In the genomic region with DNA sequence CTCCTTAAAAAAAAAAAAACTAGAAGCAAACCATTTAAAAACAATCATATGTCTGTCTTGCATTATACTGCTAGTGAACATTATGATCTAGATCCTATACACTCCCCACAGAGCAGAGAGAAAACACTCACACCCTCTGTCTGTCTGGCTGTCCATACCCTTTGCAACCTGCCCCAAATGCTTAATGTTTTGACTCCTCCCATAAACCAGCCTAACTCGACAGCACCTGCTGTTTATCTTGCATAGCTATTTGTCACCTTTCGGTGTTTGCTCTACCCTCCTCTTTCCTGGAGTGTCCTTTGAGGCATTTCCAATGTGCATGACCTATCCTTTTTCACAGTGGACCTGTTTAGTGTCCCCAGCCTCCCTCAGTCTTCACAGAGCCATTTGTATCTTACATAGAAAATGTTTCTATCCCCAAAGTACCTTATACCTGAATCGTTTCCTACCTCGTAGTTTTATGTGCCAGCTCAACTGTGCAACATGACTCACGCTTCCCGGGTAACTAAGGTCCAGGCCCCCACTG, we compare ENCODE assay signal across 8 mouse cellular contexts. TPM values are rescaled to one million over a fixed set of nuclear protein-coding genes. Genes with fewer than 3 reads are reported as not detected.
A peak's percentile ranks its signal among the peaks of the same experiment; 100 is the strongest.
DNase-seq lines count a peak whose midpoint lies in the region; ATAC-seq and TF ChIP-seq lines count a peak whose summit lies in the region.

No protein-coding gene starts in this region.

- no peaks in the 10 kb centered on the region for H3K79me2 ChIP-seq in MEL (ENCODE audit: control insufficient read depth, insufficient read depth, low read length, poor library complexity)

- peak overlapping the region; percentile 85 for H3K4me3 ChIP-seq in heart, embryonic 10.5 days
- H3K4me3 ChIP-seq in MEL (ENCODE audit: control insufficient read depth in 1 of 2, insufficient read depth in 1 of 2, low read depth in 2 of 2, low read length in 2 of 2), result peak overlapping the region; percentile 63 to 76
- peak overlapping the region; percentile 72 for H3K4me3 ChIP-seq in forebrain, embryonic 16.5 days (replicated peaks; ENCODE audit: low read length)
- peak overlapping the region; percentile 80 for H3K4me3 ChIP-seq in liver, embryonic 16.5 days (ENCODE audit: low read depth, low read length)

- intact Hi-C loops in left cerebral cortex, postnatal 14 days (cut with DNase I), result no loop called here
- intact Hi-C loops in left cerebral cortex, postnatal 10 days (cut with DNase I), result no loop called here

- 7% methylated on average over 6 of the region's 6 CpGs for WGBS in heart, embryonic 10.5 days
- 11% methylated on average over 6 of the region's 6 CpGs for WGBS in forebrain, embryonic 16.5 days
- WGBS in liver, embryonic 16.5 days (ENCODE audit: insufficient replicate concordance), result 7% methylated on average over 6 of the region's 6 CpGs

- no peak for TF ChIP-seq RAD21 in MEL (IDR thresholded peaks at IDR 0.05; ENCODE audit: low read depth, low read length)

- TF ChIP-seq EP300 in MEL (IDR thresholded peaks at IDR 0.05; ENCODE audit: low read depth in 1 of 2, low read length in 2 of 2), result no peak

- no peak for TF ChIP-seq CTCF in MEL (IDR thresholded peaks at IDR 0.05 in 2 of 3, conservative IDR thresholded peaks at IDR 0.05 in 1 of 3; ENCODE audit: control insufficient read depth in 1 of 3, insufficient read depth in 1 of 3, low read depth in 2 of 3, low read length in 3 of 3, poor library complexity in 1 of 3, severe bottlenecking in 1 of 3)

- H3K27me3 ChIP-seq in heart, embryonic 10.5 days (ENCODE audit: insufficient read depth, poor library complexity, severe bottlenecking), result no peaks in the 10 kb centered on the region
- H3K27me3 ChIP-seq in MEL (ENCODE audit: control insufficient read depth in 1 of 2, insufficient read depth in 2 of 2, low read length in 2 of 2), result no peaks in the 10 kb centered on the region
- H3K27me3 ChIP-seq in forebrain, embryonic 16.5 days (replicated peaks; ENCODE audit: control insufficient read depth, insufficient read depth, low read length), result no peaks in the 10 kb centered on the region
- H3K27me3 ChIP-seq in liver, embryonic 16.5 days (ENCODE audit: control insufficient read depth, insufficient read depth, low read depth, low read length), result no peaks in the 10 kb centered on the region

- peak overlapping the region; percentile 93 for H3K27ac ChIP-seq in heart, embryonic 10.5 days
- peak overlapping the region; percentile 95 for H3K27ac ChIP-seq in MEL (ENCODE audit: control insufficient read depth, low read depth, low read length)
- no peak overlapping the region for H3K27ac ChIP-seq in forebrain, embryonic 16.5 days (ENCODE audit: low read length)
- H3K27ac ChIP-seq in liver, embryonic 16.5 days (ENCODE audit: low read length), result peak overlapping the region; percentile 54; the same call in 1 of the 2 replicates

- DNase-seq in heart, embryonic 10.5 days (ENCODE audit: low spot score), result no peak
- no peak for DNase-seq in heart, adult 11 months
- DNase-seq in MEL (ENCODE audit: low read depth, low spot score), result peak; percentile 53
- DNase-seq in right cerebral cortex, postnatal 4 days, result no peak
- DNase-seq in left cerebral cortex, postnatal 14 days (ENCODE audit: low spot score in 2 of 2), result no peak
- DNase-seq in left cerebral cortex, postnatal 10 days (ENCODE audit: extremely low spot score in 1 of 2, low spot score in 2 of 2), result no peak

- H3K4me2 ChIP-seq in forebrain, embryonic 16.5 days (ENCODE audit: low read length), result peak overlapping the region; percentile 84
- H3K4me2 ChIP-seq in liver, embryonic 16.5 days (ENCODE audit: low read depth, low read length), result peak overlapping the region; percentile 94

- no peak for TF ChIP-seq POLR2A in MEL (IDR thresholded peaks at IDR 0.05; ENCODE audit: control insufficient read depth in 1 of 2, insufficient read depth in 1 of 2, low read depth in 1 of 2, low read length in 2 of 2, poor library complexity in 1 of 2)

- peak overlapping the region; percentile 59 for H3K9ac ChIP-seq in MEL (ENCODE audit: control insufficient read depth, low read depth, low read length, poor library complexity, severe bottlenecking)
- peak overlapping the region; percentile 85 for H3K9ac ChIP-seq in forebrain, embryonic 16.5 days (replicated peaks; ENCODE audit: low read depth, low read length)
- H3K9ac ChIP-seq in liver, embryonic 16.5 days (ENCODE audit: low read depth, low read length), result peak overlapping the region; percentile 88

- peaks cover 17% of the 10 kb centered on the region for H3K36me3 ChIP-seq in heart, embryonic 10.5 days
- H3K36me3 ChIP-seq in MEL (ENCODE audit: control insufficient read depth in 1 of 2, insufficient read depth in 2 of 2, low read length in 2 of 2), result peaks cover 0 to 7% of the 10 kb centered on the region in 2 experiments; a peak in 2 of 4 replicates
- H3K36me3 ChIP-seq in forebrain, embryonic 16.5 days (ENCODE audit: control insufficient read depth, insufficient read depth), result peaks cover 5% of the 10 kb centered on the region; the same call in 1 of the 2 replicates
- H3K36me3 ChIP-seq in liver, embryonic 16.5 days (ENCODE audit: control insufficient read depth, insufficient read depth), result no peaks in the 10 kb centered on the region

- H3K9me3 ChIP-seq in heart, embryonic 10.5 days, result no peaks in the 10 kb centered on the region
- no peaks in the 10 kb centered on the region for H3K9me3 ChIP-seq in MEL (replicated peaks; ENCODE audit: insufficient read depth, low read length)
- H3K9me3 ChIP-seq in forebrain, embryonic 16.5 days (ENCODE audit: control insufficient read depth, low read length), result no peaks in the 10 kb centered on the region
- H3K9me3 ChIP-seq in liver, embryonic 16.5 days (replicated peaks; ENCODE audit: control insufficient read depth, low read length), result no peaks in the 10 kb centered on the region

- no peak; the same call in 1 of the 2 replicates for ATAC-seq in forebrain, embryonic 16.5 days
- ATAC-seq in liver, embryonic 16.5 days (ENCODE audit: low read depth), result peak; percentile 52

- H3K4me1 ChIP-seq in heart, embryonic 10.5 days, result peaks cover 14% of the 10 kb centered on the region
- peaks cover 5 to 9% of the 10 kb centered on the region in 2 experiments; a peak in 3 of 4 replicates for H3K4me1 ChIP-seq in MEL (ENCODE audit: control insufficient read depth in 1 of 2, insufficient read depth in 2 of 2, low read length in 2 of 2)
- H3K4me1 ChIP-seq in forebrain, embryonic 16.5 days (replicated peaks; ENCODE audit: control insufficient read depth, insufficient read depth, low read length), result peaks cover 8% of the 10 kb centered on the region
- peaks cover 11% of the 10 kb centered on the region for H3K4me1 ChIP-seq in liver, embryonic 16.5 days (ENCODE audit: control insufficient read depth, low read depth, low read length)

TF ChIP-seq in MEL, 35 proteins besides CTCF, POLR2A, EP300 and RAD21:
- TF ChIP-seq ZNF384 (IDR thresholded peaks at IDR 0.05; ENCODE audit: low read depth, low read length) (peak; percentile 45; the same call in 1 of the 2 replicates), CHD1 (IDR thresholded peaks at IDR 0.05; ENCODE audit: low read depth, low read length) (no peak)

RNA-seq across cellular contexts. Expression of gene Gstm5, which starts 0.4 kb away (rescaled TPM):
- polyA plus RNA-seq in heart, embryonic 10.5 days (2016; fragmentation: Nextera tagmentation; extraction: Ambion mirVana), result 121 and 146 TPM in 2 replicates
- total RNA-seq in MEL (2012; rRNA removed), result 115 and 134 TPM in 2 replicates
- polyA plus RNA-seq in MEL (2012; ENCODE audit: insufficient read depth in 1 of 2, insufficient read length in 2 of 2, low read depth in 1 of 2, low replicate concordance in 2 of 2, missing spikeins in 1 of 2), result 100 to 1,000 TPM in 1 of 2 experiments, not detected in 1; 164 TPM
- 173 and 174 TPM in 2 replicates for polyA plus RNA-seq in forebrain, embryonic 16.5 days (2015; fragmentation: Nextera tagmentation; extraction: Ambion mirVana)
- 170 and 181 TPM in 2 replicates for polyA plus RNA-seq in liver, embryonic 16.5 days (2015; fragmentation: Nextera tagmentation; extraction: Ambion mirVana)
- total RNA-seq in left cerebral cortex, postnatal 14 days (2021), result 100 to 1,000 TPM; 182 to 200 TPM
- 100 to 1,000 TPM; 138 to 141 TPM for total RNA-seq in left cerebral cortex, postnatal 10 days (2021)

RNA-seq across cellular contexts. Expression of gene Eps8l3, which starts 18.2 kb away (rescaled TPM):
- polyA plus RNA-seq in heart, embryonic 10.5 days (2016; fragmentation: Nextera tagmentation; extraction: Ambion mirVana), result not detected in 2 replicates
- total RNA-seq in MEL (2012; rRNA removed), result 0.07 and 0.12 TPM in 2 replicates
- not detected for polyA plus RNA-seq in MEL (2012; ENCODE audit: insufficient read depth in 1 of 2, insufficient read length in 2 of 2, low read depth in 1 of 2, low replicate concordance in 2 of 2, missing spikeins in 1 of 2)
- not detected in 2 replicates for polyA plus RNA-seq in forebrain, embryonic 16.5 days (2015; fragmentation: Nextera tagmentation; extraction: Ambion mirVana)
- 0.05 and 1.9 TPM in 2 replicates for polyA plus RNA-seq in liver, embryonic 16.5 days (2015; fragmentation: Nextera tagmentation; extraction: Ambion mirVana)
- total RNA-seq in left cerebral cortex, postnatal 14 days (2021), result not detected
- total RNA-seq in left cerebral cortex, postnatal 10 days (2021), result not detected

RNA-seq across cellular contexts. Expression of gene Gstm7, which starts 36.4 kb away (rescaled TPM):
- polyA plus RNA-seq in heart, embryonic 10.5 days (2016; fragmentation: Nextera tagmentation; extraction: Ambion mirVana), result 14.1 and 16.1 TPM in 2 replicates
- 0.10 TPM in 1 of 2 replicates, not detected in the other for total RNA-seq in MEL (2012; rRNA removed)
- polyA plus RNA-seq in MEL (2012; ENCODE audit: insufficient read depth in 1 of 2, insufficient read length in 2 of 2, low read depth in 1 of 2, low replicate concordance in 2 of 2, missing spikeins in 1 of 2), result under 1 TPM in 1 of 2 experiments, not detected in 1; 0.24 TPM
- 65.5 and 70.7 TPM in 2 replicates for polyA plus RNA-seq in forebrain, embryonic 16.5 days (2015; fragmentation: Nextera tagmentation; extraction: Ambion mirVana)
- 40.3 and 52.6 TPM in 2 replicates for polyA plus RNA-seq in liver, embryonic 16.5 days (2015; fragmentation: Nextera tagmentation; extraction: Ambion mirVana)
- 10 to 100 TPM; 66.3 to 66.4 TPM for total RNA-seq in left cerebral cortex, postnatal 14 days (2021)
- total RNA-seq in left cerebral cortex, postnatal 10 days (2021), result 10 to 100 TPM; 44.2 TPM

RNA-seq across cellular contexts. Expression of gene Gstm6, which starts 48.3 kb away (rescaled TPM):
- 9.5 and 10.6 TPM in 2 replicates for polyA plus RNA-seq in heart, embryonic 10.5 days (2016; fragmentation: Nextera tagmentation; extraction: Ambion mirVana)
- not detected in 2 replicates for total RNA-seq in MEL (2012; rRNA removed)
- polyA plus RNA-seq in MEL (2012; ENCODE audit: insufficient read depth in 1 of 2, insufficient read length in 2 of 2, low read depth in 1 of 2, low replicate concordance in 2 of 2, missing spikeins in 1 of 2), result under 1 TPM in 1 of 2 experiments, not detected in 1; 0.13 TPM
- polyA plus RNA-seq in forebrain, embryonic 16.5 days (2015; fragmentation: Nextera tagmentation; extraction: Ambion mirVana), result 10.2 and 11.7 TPM in 2 replicates
- 19.1 and 21.3 TPM in 2 replicates for polyA plus RNA-seq in liver, embryonic 16.5 days (2015; fragmentation: Nextera tagmentation; extraction: Ambion mirVana)
- 1 to 10 TPM; 3.4 to 3.8 TPM for total RNA-seq in left cerebral cortex, postnatal 14 days (2021)
- total RNA-seq in left cerebral cortex, postnatal 10 days (2021), result 1 to 10 TPM; 3.6 to 7.2 TPM

Comparison
In these comparisons a context has a peak if more than half of its experiments do, and no peak if none do; other contexts are left out.
1. RNA of gene Gstm7, which starts 36.4 kb away (polyA plus RNA-seq): 65.5 to 70.7 TPM in forebrain, embryonic 16.5 days, 40.3 to 52.6 TPM in liver, embryonic 16.5 days and 14.1 to 16.1 TPM in heart, embryonic 10.5 days; 0.24 TPM in MEL; every median in the first group is over 10 times any median in the second.
2. Peak in every context shown above with its lines, with median percentiles within 50 percentile points of each other: H3K4me3 ChIP-seq and H3K9ac ChIP-seq.